Mouse (Mus musculus): ENCODE data around the gene Cnih2.

The Cnih2 gene

DNA sequence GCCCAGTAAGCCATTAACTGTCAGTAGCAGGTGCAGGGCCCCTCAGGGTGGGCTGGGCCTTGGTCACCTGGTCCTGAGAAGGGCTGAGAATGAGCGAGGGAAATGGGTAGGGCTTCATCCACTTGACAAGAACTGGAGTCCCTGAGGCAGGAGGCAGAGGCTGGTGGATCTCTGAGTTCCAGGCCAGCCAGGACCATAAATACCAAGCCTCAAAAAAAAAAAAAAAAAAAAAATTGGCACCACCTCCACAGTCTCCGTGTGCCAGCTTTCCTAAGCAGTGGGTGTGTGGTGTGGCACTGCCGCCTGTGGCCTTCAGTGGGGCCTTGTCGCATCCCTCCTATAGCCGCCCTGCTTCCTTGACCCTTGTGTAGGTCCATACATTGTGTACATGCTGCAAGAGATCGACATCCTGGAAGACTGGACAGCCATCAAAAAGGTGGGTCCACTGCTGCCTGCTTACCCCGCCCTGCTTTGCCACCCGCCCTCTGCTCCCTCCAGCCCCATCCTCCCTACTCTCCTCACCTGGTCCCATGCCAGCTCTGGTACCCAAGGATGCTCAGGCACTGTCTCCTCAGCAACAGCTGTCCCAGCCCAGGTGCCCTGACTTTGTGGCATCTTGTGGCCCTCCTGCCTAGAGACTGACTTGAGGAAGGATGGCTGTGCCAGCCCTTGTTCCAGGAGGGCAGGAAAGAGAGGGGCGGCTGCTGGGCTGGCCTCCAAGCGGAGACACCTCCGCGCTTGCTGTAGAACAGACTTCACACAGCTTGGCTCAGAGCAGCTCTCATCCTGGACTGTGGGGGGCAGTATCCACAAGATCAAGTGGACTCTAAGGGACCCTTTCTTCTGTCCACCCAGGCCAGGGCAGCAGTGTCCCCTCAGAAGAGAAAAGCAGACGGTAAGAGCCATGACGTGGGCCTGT, 49.9 kb downstream of the Cnih2 start:
- DNase-seq (ENCODE audit: low spot score in 2 of 2): no peak

DNA sequence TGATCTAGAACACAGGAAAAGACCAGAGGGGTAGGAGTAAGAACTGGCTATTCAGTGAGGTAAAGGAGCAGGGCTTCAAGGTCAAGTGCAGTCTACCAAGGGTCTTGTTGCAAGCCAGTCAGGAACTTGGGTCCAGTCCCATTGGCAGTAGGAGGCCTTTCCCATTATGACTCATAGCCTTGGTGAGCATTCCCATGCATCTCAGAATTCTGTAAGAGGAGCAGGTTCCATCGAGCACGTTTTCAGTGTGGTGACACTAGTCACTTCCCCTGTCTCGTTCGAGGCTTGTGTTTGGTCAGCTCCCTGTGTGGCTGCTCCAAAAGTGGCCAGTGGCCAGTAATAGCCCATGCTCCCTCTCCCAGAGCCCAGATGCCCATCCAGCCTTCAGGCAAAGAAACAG, 52.8 kb downstream of the Cnih2 start:
- DNase-seq (ENCODE audit: low spot score in 2 of 2): no peak
